Mouse (Mus musculus): ENCODE measurements around the gene Grin2b. TPM values are rescaled to one million over a fixed set of nuclear protein-coding genes. Genes with fewer than 3 reads are reported as not detected.
A peak's percentile ranks its signal among the peaks of the same experiment; 100 is the strongest.

The Grin2b gene
- polyA plus RNA-seq, 1 experiment from 2014 or later, result 0.03 TPM

GRCm38 (mm10) chr6:135907540-135908320 is 265.6 kb downstream of the Grin2b start:
- H3K36me3 ChIP-seq, result no peaks in the 10 kb centered on the region
- no peak overlapping the region for H3K27ac ChIP-seq
- H3K27me3 ChIP-seq (ENCODE audit: low read depth, poor library complexity, severe bottlenecking), result no peaks in the 10 kb centered on the region
- peak; percentile 82 for DNase-seq (ENCODE audit: low spot score)
- H3K4me3 ChIP-seq, result no peak overlapping the region
- H3K4me1 ChIP-seq, result 0 out of 2 replicates have a peak, but pooled peaks cover 5% of the 10 kb centered on the region
- no peaks in the 10 kb centered on the region for H3K9me3 ChIP-seq (replicated peaks)
- WGBS, result 25% methylated on average over 20 of the region's 20 CpGs

GRCm38 (mm10) chr6:135907137-135907536 is 266.2 kb downstream of the Grin2b start:
- no peak for DNase-seq (ENCODE audit: low spot score)
- WGBS, result 69% methylated on average over 8 of the region's 8 CpGs
- no peaks in the 10 kb centered on the region for H3K9me3 ChIP-seq (replicated peaks)
- H3K4me1 ChIP-seq, result 0 out of 2 replicates have a peak, but pooled peaks cover 5% of the 10 kb centered on the region
- H3K27me3 ChIP-seq (ENCODE audit: low read depth, poor library complexity, severe bottlenecking), result no peaks in the 10 kb centered on the region
- H3K27ac ChIP-seq, result no peak overlapping the region
- H3K36me3 ChIP-seq, result no peaks in the 10 kb centered on the region
- no peak overlapping the region for H3K4me3 ChIP-seq

GRCm38 (mm10) chr6:135904391-135904790 is 268.9 kb downstream of the Grin2b start:
- Histone ChIP-seq H3K9me3 (replicated peaks) (no peaks in the 10 kb centered on the region), H3K4me1 (0 out of 2 replicates have a peak, but pooled peaks cover 5% of the 10 kb centered on the region), H3K27ac (no peak overlapping the region), H3K36me3 (no peaks in the 10 kb centered on the region), H3K4me3 (no peak overlapping the region), H3K27me3 (ENCODE audit: low read depth, poor library complexity, severe bottlenecking) (no peaks in the 10 kb centered on the region)
- 92% methylated on average over 5 of the region's 5 CpGs for WGBS
- no peak for DNase-seq (ENCODE audit: low spot score)

- WGBS, result 89% methylated on average over 10 of the region's 10 CpGs
- Histone ChIP-seq H3K9me3 (replicated peaks) (no peaks in the 10 kb centered on the region), H3K36me3 (no peaks in the 10 kb centered on the region), H3K27ac (no peak overlapping the region), H3K4me1 (no peaks in the 10 kb centered on the region), H3K27me3 (ENCODE audit: low read depth, poor library complexity, severe bottlenecking) (no peaks in the 10 kb centered on the region), H3K4me3 (no peak overlapping the region)
- no peak for DNase-seq (ENCODE audit: low spot score)
These were observed 272.9 kb downstream of the Grin2b start for GRCm38 (mm10) chr6:135900410-135900809.

- Histone ChIP-seq H3K36me3 (no peaks in the 10 kb centered on the region), H3K27ac (no peak overlapping the region), H3K4me1 (no peaks in the 10 kb centered on the region), H3K27me3 (ENCODE audit: low read depth, poor library complexity, severe bottlenecking) (no peaks in the 10 kb centered on the region), H3K9me3 (replicated peaks) (no peaks in the 10 kb centered on the region), H3K4me3 (no peak overlapping the region)
- WGBS, result 86% methylated on average over 10 of the region's 10 CpGs
- no peak for DNase-seq (ENCODE audit: low spot score)
These were observed 274.1 kb downstream of the Grin2b start for GRCm38 (mm10) chr6:135899225-135899624.

GRCm38 (mm10) chr6:135894793-135895228 is 278.5 kb downstream of the Grin2b start:
- DNase-seq (ENCODE audit: low spot score), result no peak
- H3K27ac ChIP-seq, result no peak overlapping the region
- WGBS, result 73% methylated on average over 1 of the region's 1 CpGs
- H3K9me3 ChIP-seq (replicated peaks), result no peaks in the 10 kb centered on the region
- no peak overlapping the region for H3K4me3 ChIP-seq
- H3K36me3 ChIP-seq, result no peaks in the 10 kb centered on the region
- no peaks in the 10 kb centered on the region for H3K4me1 ChIP-seq
- H3K27me3 ChIP-seq (ENCODE audit: low read depth, poor library complexity, severe bottlenecking), result no peaks in the 10 kb centered on the region

GRCm38 (mm10) chr6:135882611-135883010 is 290.7 kb downstream of the Grin2b start:
- Histone ChIP-seq H3K36me3 (no peaks in the 10 kb centered on the region), H3K4me1 (peaks cover 13% of the 10 kb centered on the region), H3K9me3 (replicated peaks) (no peaks in the 10 kb centered on the region), H3K4me3 (no peak overlapping the region), H3K27me3 (ENCODE audit: low read depth, poor library complexity, severe bottlenecking) (no peaks in the 10 kb centered on the region), H3K27ac (no peak overlapping the region)
- peak; percentile 36 for DNase-seq (ENCODE audit: low spot score)
- 30% methylated on average over 5 of the region's 5 CpGs for WGBS

GRCm38 (mm10) chr6:135876163-135876726 is 297.1 kb downstream of the Grin2b start:
- no peaks in the 10 kb centered on the region for H3K4me1 ChIP-seq
- H3K4me3 ChIP-seq, result no peak overlapping the region
- H3K27ac ChIP-seq, result no peak overlapping the region
- WGBS, result 65% methylated on average over 8 of the region's 8 CpGs
- H3K27me3 ChIP-seq (ENCODE audit: low read depth, poor library complexity, severe bottlenecking), result no peaks in the 10 kb centered on the region
- H3K36me3 ChIP-seq, result no peaks in the 10 kb centered on the region
- H3K9me3 ChIP-seq (replicated peaks), result no peaks in the 10 kb centered on the region
- no peak for DNase-seq (ENCODE audit: low spot score)

- H3K27ac ChIP-seq, result no peak overlapping the region
- no peak overlapping the region for H3K4me3 ChIP-seq
- H3K9me3 ChIP-seq (replicated peaks), result no peaks in the 10 kb centered on the region
- DNase-seq (ENCODE audit: low spot score), result no peak
- H3K27me3 ChIP-seq (ENCODE audit: low read depth, poor library complexity, severe bottlenecking), result no peaks in the 10 kb centered on the region
- no peaks in the 10 kb centered on the region for H3K4me1 ChIP-seq
- no peaks in the 10 kb centered on the region for H3K36me3 ChIP-seq
These were observed 298.7 kb downstream of the Grin2b start for GRCm38 (mm10) chr6:135874626-135875025.

- H3K4me1 ChIP-seq, result no peaks in the 10 kb centered on the region
- no peak for DNase-seq (ENCODE audit: low spot score)
- H3K4me3 ChIP-seq, result no peak overlapping the region
- no peak overlapping the region for H3K27ac ChIP-seq
- H3K27me3 ChIP-seq (ENCODE audit: low read depth, poor library complexity, severe bottlenecking), result no peaks in the 10 kb centered on the region
- H3K36me3 ChIP-seq, result no peaks in the 10 kb centered on the region
- WGBS, result 84% methylated on average over 7 of the region's 7 CpGs
- H3K9me3 ChIP-seq (replicated peaks), result no peaks in the 10 kb centered on the region
These were observed 307.5 kb downstream of the Grin2b start for GRCm38 (mm10) chr6:135865832-135866231.

- DNase-seq (ENCODE audit: low spot score), result no peak
- WGBS, result 84% methylated on average over 5 of the region's 5 CpGs
- Histone ChIP-seq H3K27ac (no peak overlapping the region), H3K27me3 (ENCODE audit: low read depth, poor library complexity, severe bottlenecking) (no peaks in the 10 kb centered on the region), H3K4me1 (no peaks in the 10 kb centered on the region), H3K4me3 (no peak overlapping the region), H3K9me3 (replicated peaks) (no peaks in the 10 kb centered on the region), H3K36me3 (no peaks in the 10 kb centered on the region)
These were observed 309.3 kb downstream of the Grin2b start for GRCm38 (mm10) chr6:135863965-135864364.

- no peaks in the 10 kb centered on the region for H3K9me3 ChIP-seq (replicated peaks)
- no peak overlapping the region for H3K27ac ChIP-seq
- no peaks in the 10 kb centered on the region for H3K36me3 ChIP-seq
- WGBS, result 64% methylated on average over 8 of the region's 8 CpGs
- no peak for DNase-seq (ENCODE audit: low spot score)
- H3K4me3 ChIP-seq, result no peak overlapping the region
- no peaks in the 10 kb centered on the region for H3K27me3 ChIP-seq (ENCODE audit: low read depth, poor library complexity, severe bottlenecking)
- no peaks in the 10 kb centered on the region for H3K4me1 ChIP-seq
These were observed 313.8 kb downstream of the Grin2b start for GRCm38 (mm10) chr6:135859502-135859901.

- H3K4me3 ChIP-seq, result no peak overlapping the region
- no peak for DNase-seq (ENCODE audit: low spot score)
- no peak overlapping the region for H3K27ac ChIP-seq
- 81% methylated on average over 8 of the region's 8 CpGs for WGBS
- H3K9me3 ChIP-seq (replicated peaks), result no peaks in the 10 kb centered on the region
- H3K36me3 ChIP-seq, result no peaks in the 10 kb centered on the region
- H3K4me1 ChIP-seq, result peaks cover 3% of the 10 kb centered on the region; the same call in 1 of the 2 replicates
- no peaks in the 10 kb centered on the region for H3K27me3 ChIP-seq (ENCODE audit: low read depth, poor library complexity, severe bottlenecking)
These were observed 319.1 kb downstream of the Grin2b start for GRCm38 (mm10) chr6:135854173-135854591.

All from limb, embryonic 10.5 days (tissue).